Mouse (Mus musculus): Measurements from ENCODE around the gene Ushbp1.

GRCm38 (mm10) chr8:71408231-71408630 is 12.6 kb upstream of the Ushbp1 start:
- TF ChIP-seq CTCF (IDR thresholded peaks at IDR 0.05; ENCODE audit: control insufficient read depth, insufficient read depth, insufficient read length): no peak
- no peak for TF ChIP-seq FOSL1 (IDR thresholded peaks at IDR 0.05; ENCODE audit: insufficient read depth, low read length, poor library complexity, severe bottlenecking)
- no peak for TF ChIP-seq MYOG (IDR thresholded peaks at IDR 0.05; ENCODE audit: control insufficient read depth, extremely low read depth, insufficient read length)
- TF ChIP-seq MAX (IDR thresholded peaks at IDR 0.05): no peak

Data from C2C12 (cell line).